Mouse (Mus musculus) yolk sac, embryonic 10.5 days (tissue): ENCODE data around the gene Tob1.

Experiments used
- DNase-seq: peaks from one replicate; pipeline ENCODE4 v3.0.0-alpha.2; 2017; ENCODE audit warnings: low spot score

Gene Tob1

GRCm38 (mm10) chr11:94211124-94211603 is at the start of gene Tob1:
Gene Tob1 (plus strand): TSS chr11:94211454.
- DNase-seq, result peak; percentile 100

- DNase-seq, result no peak
Observed at GRCm38 (mm10) chr11:94161867-94162581, 49.2 kb upstream of the Tob1 start.

GRCm38 (mm10) chr11:94163005-94163767 is 48.1 kb upstream of the Tob1 start:
- no peak for DNase-seq

- no peak for DNase-seq
Observed at GRCm38 (mm10) chr11:94165745-94166144, 45.5 kb upstream of the Tob1 start.

- no peak for DNase-seq
Observed at GRCm38 (mm10) chr11:94168238-94168637, 43.0 kb upstream of the Tob1 start.

- DNase-seq, result no peak
Observed at GRCm38 (mm10) chr11:94169596-94169995, 41.7 kb upstream of the Tob1 start.

- DNase-seq, result no peak
Observed at GRCm38 (mm10) chr11:94171691-94172090, 39.6 kb upstream of the Tob1 start.

GRCm38 (mm10) chr11:94172186-94172585 is 39.1 kb upstream of the Tob1 start:
- no peak for DNase-seq

GRCm38 (mm10) chr11:94173726-94174146 is 37.5 kb upstream of the Tob1 start:
- no peak for DNase-seq

- peak; percentile 49 for DNase-seq
Observed at GRCm38 (mm10) chr11:94175288-94175687, 36.0 kb upstream of the Tob1 start.

GRCm38 (mm10) chr11:94175694-94176093 is 35.6 kb upstream of the Tob1 start:
- no peak for DNase-seq

GRCm38 (mm10) chr11:94177841-94178585 is 33.2 kb upstream of the Tob1 start:
- DNase-seq, result no peak

- no peak for DNase-seq
Observed at GRCm38 (mm10) chr11:94179768-94180167, 31.5 kb upstream of the Tob1 start.

- no peak for DNase-seq
Observed at GRCm38 (mm10) chr11:94180194-94180593, 31.1 kb upstream of the Tob1 start.

- DNase-seq, result no peak
Observed at GRCm38 (mm10) chr11:94181694-94182093, 29.6 kb upstream of the Tob1 start.

GRCm38 (mm10) chr11:94182711-94183110 is 28.5 kb upstream of the Tob1 start:
- no peak for DNase-seq

GRCm38 (mm10) chr11:94183120-94183519 is 28.1 kb upstream of the Tob1 start:
- DNase-seq, result no peak

- no peak for DNase-seq
Observed at GRCm38 (mm10) chr11:94183671-94184070, 27.6 kb upstream of the Tob1 start.

GRCm38 (mm10) chr11:94189579-94189978 is 21.7 kb upstream of the Tob1 start:
- DNase-seq, result no peak

- DNase-seq, result no peak
Observed at GRCm38 (mm10) chr11:94190665-94191064, 20.6 kb upstream of the Tob1 start.

GRCm38 (mm10) chr11:94193109-94193508 is 18.1 kb upstream of the Tob1 start:
- no peak for DNase-seq

- DNase-seq, result no peak
Observed at GRCm38 (mm10) chr11:94196311-94196710, 14.9 kb upstream of the Tob1 start.
